Mouse (Mus musculus) heart, embryonic 15.5 days (tissue): ENCODE data around the gene Klhl11. TPM values are rescaled to one million over a fixed set of nuclear protein-coding genes. Genes with fewer than 3 reads are reported as not detected.

Source experiments
- ATAC-seq: fragments of 200-750 bp; cut with Nextera tagmentation; replicated peaks from 2 replicates; pipeline ENCODE4 v1.8.0; 2017; ENCODE audit warnings: low read depth, moderate TSS enrichment; ENCODE audit not compliant: insufficient number of reproducible peaks, insufficient read depth, low FRiP score
- H3K27ac ChIP-seq: fragments of 300-500 bp; sonication (generic); 2 replicates; pipeline ENCODE4 v1.5.1; 2015; ENCODE audit warnings: mild to moderate bottlenecking, inconsistent platforms
- H3K27me3 ChIP-seq: fragments of 300-500 bp; sonication (generic); 2 replicates; pipeline ENCODE4 v1.6.1; 2015; ENCODE audit warnings: inconsistent platforms
- H3K36me3 ChIP-seq: fragments of 300-500 bp; sonication (generic); 2 replicates; pipeline ENCODE4 v1.6.1; 2015; ENCODE audit warnings: mild to moderate bottlenecking, inconsistent platforms
- H3K4me1 ChIP-seq: fragments of 300-500 bp; sonication (generic); replicated peaks from 2 replicates; pipeline ENCODE4 v1.6.1; 2015; ENCODE audit warnings: inconsistent platforms
- H3K4me2 ChIP-seq: fragments of 300-500 bp; sonication (generic); 2 replicates; pipeline ENCODE4 v1.6.1; 2015; ENCODE audit warnings: inconsistent platforms, mild to moderate bottlenecking, moderate library complexity
- H3K4me3 ChIP-seq: fragments of 300-500 bp; sonication (generic); 2 replicates; pipeline ENCODE4 v1.5.1; 2015; ENCODE audit warnings: mild to moderate bottlenecking, inconsistent platforms
- H3K9ac ChIP-seq: fragments of 300-500 bp; sonication (generic); 2 replicates; pipeline ENCODE4 v1.6.1; 2015; ENCODE audit warnings: mild to moderate bottlenecking, inconsistent platforms
- H3K9me3 ChIP-seq: fragments of 300-500 bp; sonication (generic); replicated peaks from 2 replicates; pipeline ENCODE4 v1.6.1; 2016; ENCODE audit warnings: inconsistent platforms
- WGBS: fragments of 180-500 bp; shearing (Covaris S2); methylation state at CpG from one replicate; pipeline ENCODE4 v1.1.7; 2015; ENCODE audit warnings: mixed read lengths; 5-methylcytosine and 5-hydroxymethylcytosine counted together
- polyA plus RNA-seq: library from polyadenylated mRNA; unstranded; fragments of >200 nt; fragmentation: Nextera tagmentation; extraction: Ambion mirVana; gene quantifications from 2 replicates; pipeline ENCODE4 v1.2.1, GENCODE M21; 2015

The Klhl11 gene
- polyA plus RNA-seq, 1 experiment from 2014 or later = 6.9 TPM

DNA sequence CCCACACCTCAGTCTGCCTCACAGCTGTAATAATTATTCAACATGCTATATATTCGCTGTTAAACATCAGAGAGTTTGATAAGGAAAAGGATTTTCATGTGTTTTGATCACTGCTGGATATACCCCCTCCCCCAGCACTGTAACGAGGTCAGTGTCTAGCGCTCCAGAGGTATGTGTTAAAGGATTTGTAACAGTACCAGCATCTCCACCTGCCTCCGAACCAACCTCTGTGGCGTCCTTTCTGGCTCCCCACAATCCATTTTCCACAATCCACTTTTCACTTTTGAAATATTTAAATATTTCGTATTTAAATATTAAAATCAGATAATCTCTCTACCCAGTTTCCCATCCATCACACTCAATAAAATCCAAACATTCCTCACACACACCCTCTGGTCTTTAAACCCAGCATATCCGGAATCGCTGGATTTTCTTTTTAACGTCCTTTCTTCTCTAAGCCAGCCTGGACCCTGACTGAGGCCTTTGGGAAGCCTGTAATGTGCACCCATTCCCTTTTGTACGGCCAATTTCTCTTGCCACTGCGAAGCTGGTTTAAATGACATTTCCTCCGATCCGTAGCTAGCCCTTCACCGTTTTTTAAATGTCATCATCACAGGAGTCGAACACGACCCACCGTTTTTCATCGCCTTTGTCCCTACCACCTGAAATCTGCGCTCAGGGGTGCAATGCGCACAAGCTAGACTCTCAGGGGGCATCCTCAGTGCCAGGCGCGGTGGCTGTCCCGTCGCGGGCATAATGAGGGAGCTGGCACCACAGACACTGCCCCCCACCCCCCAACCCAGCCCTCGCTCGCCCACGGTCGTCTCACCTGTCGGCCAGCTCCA is 967 bp downstream of the Klhl11 start:
- H3K4me1 ChIP-seq = peaks cover 17% of the 10 kb centered on the region
- H3K36me3 ChIP-seq = peaks cover 8% of the 10 kb centered on the region; the same call in 1 of the 2 replicates
- H3K27ac ChIP-seq = peak overlapping the region; percentile 69
- no peaks in the 10 kb centered on the region for H3K9me3 ChIP-seq
- peak overlapping the region; percentile 83 for H3K9ac ChIP-seq
- peak; percentile 14; the same call in 1 of the 2 replicates for ATAC-seq
- WGBS = 4% methylated on average over 30 of the region's 30 CpGs
- no peaks in the 10 kb centered on the region for H3K27me3 ChIP-seq
- H3K4me2 ChIP-seq = peak overlapping the region; percentile 95
- peak overlapping the region; percentile 82 for H3K4me3 ChIP-seq

DNA sequence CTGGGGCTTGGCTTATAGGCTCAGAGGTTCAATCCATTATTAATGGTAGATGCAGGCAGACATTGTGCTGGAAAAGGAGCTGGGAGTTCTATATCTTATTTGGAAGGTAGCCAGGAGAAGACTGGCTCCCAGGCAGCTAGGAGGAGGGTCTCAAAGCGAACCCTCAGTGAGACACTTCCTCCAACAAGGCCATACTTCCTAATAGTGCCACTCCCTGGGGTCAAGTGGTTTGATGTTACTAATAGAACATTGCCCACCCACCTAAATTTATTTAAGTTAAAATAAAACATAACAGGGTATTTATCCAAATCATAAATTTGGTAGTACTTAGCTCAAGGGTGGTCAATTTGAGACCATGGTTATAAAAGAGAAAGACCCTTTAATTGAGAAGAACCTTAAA is 6.7 kb downstream of the Klhl11 start:
- Histone ChIP-seq H3K4me2 (no peak overlapping the region), H3K9me3 (no peaks in the 10 kb centered on the region), H3K36me3 (peaks cover 15% of the 10 kb centered on the region; the same call in 1 of the 2 replicates), H3K4me3 (no peak overlapping the region), H3K4me1 (peaks cover 12% of the 10 kb centered on the region), H3K9ac (no peak overlapping the region), H3K27ac (no peak overlapping the region), H3K27me3 (no peaks in the 10 kb centered on the region)
- no peak for ATAC-seq
- WGBS = 50% methylated on average over 1 of the region's 1 CpGs

DNA sequence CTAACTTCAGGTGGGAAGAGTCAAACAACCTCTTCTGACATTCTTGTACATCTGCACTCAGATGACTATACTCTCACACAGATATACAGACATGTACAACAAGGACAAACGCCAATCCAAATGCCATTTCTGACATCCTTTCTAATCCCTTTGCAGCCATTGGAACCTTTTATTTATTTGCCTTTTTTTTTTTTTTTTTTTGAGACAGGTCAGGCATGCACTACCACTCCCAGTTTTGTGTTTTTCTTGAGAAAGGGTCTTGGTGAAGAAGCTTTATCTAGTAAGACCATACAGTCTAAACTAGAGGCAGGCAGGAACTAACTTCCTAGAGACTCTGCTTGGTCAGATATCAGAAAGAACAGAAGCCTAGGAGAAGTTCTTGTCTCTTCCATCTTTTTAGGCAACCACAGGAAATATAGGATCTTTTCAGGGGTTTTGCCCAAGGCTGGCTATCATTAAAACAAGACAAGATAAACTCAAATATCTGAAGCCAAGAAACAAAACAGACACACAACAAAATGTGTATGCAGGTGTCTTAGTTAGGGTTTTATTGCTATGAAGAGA is 7.2 kb downstream of the Klhl11 start:
- Histone ChIP-seq H3K27ac (no peak overlapping the region), H3K36me3 (peaks cover 15% of the 10 kb centered on the region; the same call in 1 of the 2 replicates), H3K4me1 (peaks cover 6% of the 10 kb centered on the region), H3K4me2 (no peak overlapping the region), H3K9me3 (no peaks in the 10 kb centered on the region), H3K27me3 (no peaks in the 10 kb centered on the region), H3K9ac (no peak overlapping the region), H3K4me3 (no peak overlapping the region)
- 74% methylated on average over 1 of the region's 1 CpGs for WGBS
- no peak for ATAC-seq

GRCm38 (mm10) chr11:100462699-100463098 is 9.8 kb downstream of the Klhl11 start:
- 87% methylated on average over 10 of the region's 10 CpGs for WGBS
- ATAC-seq = no peak
- H3K27ac ChIP-seq = no peak overlapping the region
- no peaks in the 10 kb centered on the region for H3K9me3 ChIP-seq
- H3K9ac ChIP-seq = no peak overlapping the region
- no peak overlapping the region for H3K4me3 ChIP-seq
- no peaks in the 10 kb centered on the region for H3K27me3 ChIP-seq
- H3K36me3 ChIP-seq = peaks cover 20% of the 10 kb centered on the region
- H3K4me2 ChIP-seq = no peak overlapping the region
- peaks cover 6% of the 10 kb centered on the region for H3K4me1 ChIP-seq

DNA sequence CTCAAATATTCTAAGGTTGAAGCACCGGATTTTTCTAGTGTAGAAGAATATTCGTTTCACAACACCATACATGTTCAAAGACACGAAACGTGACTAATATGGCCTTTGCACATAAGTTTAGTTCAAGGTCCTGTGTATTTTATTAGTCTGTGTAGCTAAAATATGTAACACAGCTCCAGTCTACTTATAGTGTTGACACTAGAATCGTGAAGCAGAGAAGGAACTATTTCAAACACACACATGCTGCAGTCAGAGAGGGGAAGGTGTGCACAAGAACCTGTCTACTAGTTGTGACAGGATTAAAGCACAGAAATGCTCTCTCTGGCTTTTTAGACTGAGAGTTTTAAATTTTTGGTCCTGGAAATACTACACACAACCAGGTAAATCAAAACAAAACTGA is 14.8 kb downstream of the Klhl11 start:
- Histone ChIP-seq H3K27me3 (no peaks in the 10 kb centered on the region), H3K4me3 (no peak overlapping the region), H3K27ac (no peak overlapping the region), H3K4me2 (no peak overlapping the region), H3K9ac (no peak overlapping the region), H3K9me3 (no peaks in the 10 kb centered on the region), H3K4me1 (no peaks in the 10 kb centered on the region), H3K36me3 (peaks cover 13% of the 10 kb centered on the region)
- ATAC-seq = no peak
- WGBS = 79% methylated on average over 5 of the region's 5 CpGs

DNA sequence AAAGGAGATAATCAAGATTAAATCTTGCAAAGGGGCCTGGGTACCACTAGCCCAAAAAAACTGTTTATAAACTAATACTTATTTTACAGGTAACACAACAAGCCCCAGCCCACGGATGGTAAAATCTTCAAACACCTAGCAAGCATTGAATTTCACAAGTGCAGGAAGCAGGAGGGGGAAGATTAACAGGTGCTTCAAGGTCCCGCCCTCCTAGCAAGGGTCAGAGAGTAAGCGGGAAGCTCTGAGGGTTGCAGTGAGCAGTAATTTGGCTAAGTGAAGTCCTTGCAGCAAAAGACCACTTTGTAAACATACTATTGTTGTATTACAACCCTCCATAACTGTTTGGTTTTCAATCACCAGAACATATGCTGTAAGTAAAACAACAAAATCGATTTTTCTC is 15.3 kb downstream of the Klhl11 start:
- H3K27ac ChIP-seq = no peak overlapping the region
- no peaks in the 10 kb centered on the region for H3K9me3 ChIP-seq
- 74% methylated on average over 4 of the region's 4 CpGs for WGBS
- H3K4me3 ChIP-seq = no peak overlapping the region
- no peak overlapping the region for H3K4me2 ChIP-seq
- H3K27me3 ChIP-seq = no peaks in the 10 kb centered on the region
- H3K4me1 ChIP-seq = no peaks in the 10 kb centered on the region
- H3K36me3 ChIP-seq = peaks cover 9% of the 10 kb centered on the region; the same call in 1 of the 2 replicates
- H3K9ac ChIP-seq = no peak overlapping the region
- ATAC-seq = no peak

- no peak overlapping the region for H3K27ac ChIP-seq
- H3K4me3 ChIP-seq = no peak overlapping the region
- ATAC-seq = no peak
- no peaks in the 10 kb centered on the region for H3K27me3 ChIP-seq
- no peak overlapping the region for H3K4me2 ChIP-seq
- no peak overlapping the region for H3K9ac ChIP-seq
- 86% methylated on average over 6 of the region's 6 CpGs for whole genome bisulfite sequencing
- peaks cover 3% of the 10 kb centered on the region; the same call in 1 of the 2 replicates for H3K36me3 ChIP-seq
- H3K4me1 ChIP-seq = peaks cover 14% of the 10 kb centered on the region
- no peaks in the 10 kb centered on the region for H3K9me3 ChIP-seq
These were observed 29.9 kb downstream of the Klhl11 start for GRCm38 (mm10) chr11:100442625-100443024.

- H3K36me3 ChIP-seq = peaks cover 8% of the 10 kb centered on the region; the same call in 1 of the 2 replicates
- H3K27ac ChIP-seq = peak within 1 kb of the TSS; percentile 50
- H3K27me3 ChIP-seq = no peaks in the 10 kb centered on the region
- WGBS = 83% methylated on average over 8 of the region's 8 CpGs
- H3K4me2 ChIP-seq = peak within 1 kb of the TSS; percentile 75
- H3K9ac ChIP-seq = peak within 1 kb of the TSS; percentile 81
- peak within 1 kb of the TSS; percentile 69 for H3K4me3 ChIP-seq
- peaks cover 14% of the 10 kb centered on the region for H3K4me1 ChIP-seq
- ATAC-seq = no peak
- H3K9me3 ChIP-seq = no peaks in the 10 kb centered on the region
These were observed 30.7 kb downstream of the Klhl11 start, which contains the start of the genes Nt5c3b and Klhl10 for GRCm38 (mm10) chr11:100441797-100442196. Gene Nt5c3b (minus strand): TSS chr11:100441808. Gene Klhl10 (plus strand): TSS chr11:100441917.

DNA sequence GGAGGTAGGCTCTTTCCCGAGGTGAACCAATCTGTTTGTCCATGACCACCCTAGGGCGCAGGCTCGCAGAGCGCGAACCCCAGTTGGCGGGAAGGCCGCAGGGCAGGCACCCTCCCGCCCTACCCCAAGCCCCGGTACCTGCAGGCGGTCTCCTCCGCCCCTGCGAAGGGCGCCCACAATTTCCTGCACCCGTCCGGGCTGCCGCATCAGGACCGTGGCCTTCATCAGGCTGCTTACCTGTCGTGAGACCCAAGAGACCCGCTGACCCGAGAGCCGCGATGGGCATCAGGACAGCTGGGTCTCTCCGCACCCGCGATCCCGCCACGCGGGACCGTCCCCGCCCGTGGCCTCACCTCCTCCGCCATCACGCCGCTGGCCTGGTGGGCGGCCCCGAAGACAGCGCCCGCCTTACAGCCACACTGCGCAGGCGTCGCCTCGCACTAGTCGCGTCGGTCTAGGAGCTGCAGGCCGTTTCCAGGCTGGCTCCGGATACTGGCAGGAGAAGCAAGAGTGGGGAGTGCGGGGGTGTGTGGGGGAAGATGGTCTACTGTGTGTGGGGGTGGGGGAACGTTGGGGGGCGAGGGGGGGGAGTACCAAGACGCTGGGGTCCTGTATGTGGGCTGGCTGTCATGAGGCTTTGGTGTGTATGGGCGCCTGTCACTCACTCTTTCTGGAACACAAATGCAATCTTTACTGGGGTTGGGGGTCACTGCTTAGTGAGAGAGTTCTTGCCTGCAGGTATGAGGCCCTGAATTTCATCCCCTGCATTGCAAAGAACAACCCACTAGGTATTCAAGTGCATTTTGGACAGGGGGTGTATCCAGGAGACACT is 31.6 kb downstream of the Klhl11 start:
- H3K9ac ChIP-seq = peak overlapping the region; percentile 81
- peak; percentile 95 for ATAC-seq
- peaks cover 16% of the 10 kb centered on the region; the same call in 1 of the 2 replicates for H3K36me3 ChIP-seq
- H3K9me3 ChIP-seq = no peaks in the 10 kb centered on the region
- peaks cover 14% of the 10 kb centered on the region for H3K4me1 ChIP-seq
- 1% methylated on average over 52 of the region's 52 CpGs for WGBS
- peak overlapping the region; percentile 75 for H3K4me2 ChIP-seq
- H3K27ac ChIP-seq = peak overlapping the region; percentile 50
- no peaks in the 10 kb centered on the region for H3K27me3 ChIP-seq
- H3K4me3 ChIP-seq = peak overlapping the region; percentile 69

- no peak overlapping the region for H3K4me3 ChIP-seq
- no peak overlapping the region for H3K27ac ChIP-seq
- H3K4me1 ChIP-seq = peaks cover 14% of the 10 kb centered on the region
- no peaks in the 10 kb centered on the region for H3K9me3 ChIP-seq
- ATAC-seq = no peak
- H3K9ac ChIP-seq = no peak overlapping the region
- H3K36me3 ChIP-seq = peaks cover 22% of the 10 kb centered on the region
- no peaks in the 10 kb centered on the region for H3K27me3 ChIP-seq
- 91% methylated on average over 1 of the region's 1 CpGs for WGBS
- no peak overlapping the region for H3K4me2 ChIP-seq
These were observed 34.6 kb downstream of the Klhl11 start for GRCm38 (mm10) chr11:100437901-100438300.

DNA sequence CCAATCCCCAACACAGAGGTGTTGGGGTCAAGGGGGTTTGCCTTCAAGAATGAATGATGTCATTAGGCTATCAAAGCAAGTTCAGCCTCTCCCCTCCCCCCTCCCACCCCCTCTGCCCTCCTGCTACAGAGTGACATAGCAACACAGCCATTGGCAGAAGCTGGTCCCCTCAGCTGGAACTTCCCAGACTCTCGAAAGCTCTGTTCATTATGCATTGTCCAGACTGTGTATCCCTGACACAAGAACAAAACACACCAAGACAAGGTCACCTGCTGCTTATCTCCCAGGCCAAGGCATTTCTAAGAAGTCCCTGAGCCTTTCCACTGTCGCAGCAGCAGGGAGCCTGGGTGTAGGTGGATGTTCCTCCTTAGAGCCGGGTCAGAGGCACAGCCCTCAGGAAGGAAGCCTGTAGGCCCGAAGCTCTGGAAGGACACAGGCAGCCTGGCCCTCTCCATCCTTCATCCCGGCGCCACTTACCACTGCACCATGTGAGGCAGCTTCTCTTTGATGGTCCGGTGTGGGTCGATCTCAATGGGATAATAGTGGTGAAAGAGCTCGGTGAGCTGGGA is 36.8 kb downstream of the Klhl11 start:
- Histone ChIP-seq H3K27ac (no peak overlapping the region), H3K4me3 (no peak overlapping the region), H3K4me2 (no peak overlapping the region), H3K9ac (no peak overlapping the region), H3K9me3 (no peaks in the 10 kb centered on the region), H3K36me3 (peaks cover 22% of the 10 kb centered on the region), H3K4me1 (peaks cover 18% of the 10 kb centered on the region), H3K27me3 (no peaks in the 10 kb centered on the region)
- no peak for ATAC-seq
- 85% methylated on average over 9 of the region's 9 CpGs for WGBS
